Mouse (Mus musculus): ENCODE measurements around the gene BC052040. TPM values are rescaled to one million over a fixed set of nuclear protein-coding genes. Genes with fewer than 3 reads are reported as not detected.

The BC052040 gene
- polyA plus RNA-seq (2012; rRNA removed), result 2.0 and 2.9 TPM in 2 replicates

DNA sequence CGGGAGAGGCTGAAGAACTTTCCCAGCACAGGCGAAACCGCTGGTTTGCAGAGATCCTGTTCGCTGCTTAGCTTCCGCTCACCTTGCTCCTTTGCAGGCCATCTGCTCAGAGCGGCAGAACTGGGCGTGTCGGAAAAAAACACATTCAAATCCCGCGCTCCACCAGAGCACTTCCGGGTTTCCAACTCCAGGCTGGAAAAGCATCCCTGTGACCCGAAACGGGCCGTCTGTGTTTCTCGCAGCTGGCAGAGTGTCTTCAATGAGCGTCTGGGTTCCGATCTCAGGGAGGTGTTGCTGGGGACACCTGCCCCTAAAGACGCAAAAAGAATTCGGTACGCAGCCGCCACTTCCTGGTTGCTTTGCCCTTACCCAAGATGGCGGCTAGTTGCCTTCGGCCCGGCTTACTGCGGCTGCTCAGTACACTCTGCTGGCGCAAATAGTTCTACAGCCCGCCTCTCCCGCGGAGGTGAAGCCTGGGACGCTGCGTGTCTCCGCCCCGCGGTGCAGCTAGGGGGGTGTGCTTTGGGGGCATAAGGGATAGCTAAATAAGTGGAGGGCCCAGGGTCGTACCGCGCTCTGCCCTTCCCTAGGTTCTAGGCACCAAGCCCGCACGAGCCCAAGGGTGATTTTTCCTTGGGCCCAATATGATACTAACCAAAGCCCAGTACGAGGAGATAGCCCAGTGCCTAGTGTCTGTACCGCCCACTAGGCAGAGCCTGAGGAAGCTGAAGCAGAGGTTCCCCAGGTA, at the start of gene BC052040:
BC052040 (plus strand) TSS at position 476 of the 748 bp plus-strand sequence.

